Mouse (Mus musculus): ENCODE measurements at regions not wholly inside any gene's neighbourhood (a gene's known extent, or its start where the extent isn't known, plus 50 kb on each side); places are given as distances from the start of the nearest gene placed in this dataset.

DNA sequence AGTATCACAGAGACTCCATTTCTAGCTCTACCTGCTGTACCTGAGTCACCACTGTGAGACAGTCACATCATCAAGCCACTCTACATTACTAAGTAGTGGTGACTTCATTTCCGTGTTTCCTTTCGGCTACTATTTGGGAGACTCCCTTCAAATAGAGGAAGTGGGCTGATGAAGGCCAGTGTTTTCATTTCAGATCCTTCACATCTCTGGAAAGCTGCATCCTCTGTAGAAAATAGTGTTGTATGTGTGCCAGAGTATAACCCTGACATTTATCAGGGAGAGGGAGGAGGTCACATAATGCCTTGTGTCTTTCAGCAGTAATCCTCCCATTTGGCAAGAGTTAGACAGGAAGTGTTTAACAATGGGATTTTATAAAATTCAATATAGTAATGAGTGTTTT is 117.7 kb downstream of the Ogfrl1 start:
- no peak for TF ChIP-seq CTCF (IDR thresholded peaks at IDR 0.05; ENCODE audit: low read depth)
- TF ChIP-seq EP300 (IDR thresholded peaks at IDR 0.05; ENCODE audit: low read depth) = no peak
